Mouse (Mus musculus): Measurements from ENCODE around the gene Slco3a1. TPM values are rescaled to one million over a fixed set of nuclear protein-coding genes. Genes with fewer than 3 reads are reported as not detected.

Gene Slco3a1
- polyA plus RNA-seq, 1 experiment from 2014 or later, result 10.4 TPM

DNA sequence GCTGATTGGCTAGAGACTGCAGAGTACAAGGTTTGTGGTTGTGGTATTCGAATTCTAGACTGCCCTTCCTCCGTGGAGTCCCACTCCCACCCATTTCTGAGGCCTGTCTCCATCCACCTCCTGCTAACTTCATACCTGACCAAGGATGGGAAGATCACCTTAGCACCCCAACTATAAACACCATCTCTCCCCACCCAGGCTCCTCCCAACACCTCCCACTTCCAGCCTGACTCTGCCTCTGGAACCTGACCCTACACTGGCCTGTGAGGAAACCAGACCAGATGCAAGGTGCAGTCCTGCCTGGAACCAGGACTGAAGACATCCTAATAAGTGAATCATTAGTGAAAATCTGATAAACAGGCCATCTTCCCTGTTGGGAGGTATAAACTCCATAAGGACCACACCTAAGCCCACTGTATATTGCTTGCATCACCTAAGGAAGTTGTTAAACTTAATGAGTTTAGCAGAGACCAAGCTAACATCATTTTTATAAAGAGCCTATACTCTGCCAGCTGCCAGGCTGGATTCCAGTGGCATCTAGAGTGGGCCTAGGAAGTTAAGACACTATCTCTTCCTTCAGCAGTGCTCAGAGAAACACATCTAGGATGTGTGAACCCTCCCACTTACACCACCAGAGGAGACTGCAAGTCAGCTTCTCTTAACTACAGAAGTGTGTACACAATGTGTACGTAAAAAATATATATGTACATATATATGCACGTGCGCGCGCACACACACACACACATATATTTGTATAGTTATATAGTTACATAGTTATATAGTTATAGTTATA is 13.5 kb downstream of the Slco3a1 start:
- H3K4me1 ChIP-seq (replicated peaks; ENCODE audit: control insufficient read depth, insufficient read depth, low read length), result no peaks in the 10 kb centered on the region
- no peak overlapping the region for H3K4me2 ChIP-seq (replicated peaks; ENCODE audit: low read depth, low read length)
- no peak for ATAC-seq (ENCODE audit: low FRiP score)
- no peak overlapping the region for H3K27ac ChIP-seq (ENCODE audit: low read depth, low read length)
- no peak overlapping the region for H3K4me3 ChIP-seq (ENCODE audit: low read depth, low read length)
- 95% methylated on average over 7 of the region's 7 CpGs for WGBS
- H3K27me3 ChIP-seq (ENCODE audit: control insufficient read depth, insufficient read depth, low read length), result no peaks in the 10 kb centered on the region
- no peaks in the 10 kb centered on the region for H3K9me3 ChIP-seq (ENCODE audit: control insufficient read depth, low read length)
- no peaks in the 10 kb centered on the region for H3K36me3 ChIP-seq (ENCODE audit: control insufficient read depth, insufficient read depth, low read length)
- H3K9ac ChIP-seq (ENCODE audit: low read depth, low read length), result no peak overlapping the region
- no peak for DNase-seq (ENCODE audit: low spot score)

DNA sequence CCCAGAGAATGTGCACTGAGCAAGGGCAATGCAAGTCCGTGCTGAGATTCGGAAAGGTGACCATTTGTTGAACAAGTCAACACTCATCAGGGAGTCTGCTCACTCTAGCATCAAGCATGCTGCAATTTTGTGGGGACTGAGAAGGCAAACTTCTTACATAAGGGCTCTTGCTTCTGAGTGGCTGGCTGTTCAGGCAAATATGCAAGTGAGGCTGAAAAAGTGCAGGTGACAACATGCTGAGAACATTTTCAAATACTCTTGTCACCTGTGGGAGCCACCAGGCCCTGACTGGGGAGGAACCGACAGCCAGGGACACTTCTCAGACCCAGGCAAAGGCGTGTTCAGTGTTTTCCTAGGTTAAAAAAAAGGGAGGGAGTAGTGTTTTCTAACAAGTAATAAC is 18.4 kb downstream of the Slco3a1 start:
- no peak overlapping the region for H3K9ac ChIP-seq (ENCODE audit: low read depth, low read length)
- no peaks in the 10 kb centered on the region for H3K4me1 ChIP-seq (replicated peaks; ENCODE audit: control insufficient read depth, insufficient read depth, low read length)
- H3K4me3 ChIP-seq (ENCODE audit: low read depth, low read length), result no peak overlapping the region
- no peaks in the 10 kb centered on the region for H3K9me3 ChIP-seq (ENCODE audit: control insufficient read depth, low read length)
- H3K27ac ChIP-seq (ENCODE audit: low read depth, low read length), result no peak overlapping the region
- WGBS, result 80% methylated on average over 4 of the region's 4 CpGs
- ATAC-seq (ENCODE audit: low FRiP score) (no peak), DNase-seq (ENCODE audit: low spot score) (no peak)
- H3K36me3 ChIP-seq (ENCODE audit: control insufficient read depth, insufficient read depth, low read length), result no peaks in the 10 kb centered on the region
- H3K27me3 ChIP-seq (ENCODE audit: control insufficient read depth, insufficient read depth, low read length), result no peaks in the 10 kb centered on the region
- H3K4me2 ChIP-seq (replicated peaks; ENCODE audit: low read depth, low read length), result no peak overlapping the region

DNA sequence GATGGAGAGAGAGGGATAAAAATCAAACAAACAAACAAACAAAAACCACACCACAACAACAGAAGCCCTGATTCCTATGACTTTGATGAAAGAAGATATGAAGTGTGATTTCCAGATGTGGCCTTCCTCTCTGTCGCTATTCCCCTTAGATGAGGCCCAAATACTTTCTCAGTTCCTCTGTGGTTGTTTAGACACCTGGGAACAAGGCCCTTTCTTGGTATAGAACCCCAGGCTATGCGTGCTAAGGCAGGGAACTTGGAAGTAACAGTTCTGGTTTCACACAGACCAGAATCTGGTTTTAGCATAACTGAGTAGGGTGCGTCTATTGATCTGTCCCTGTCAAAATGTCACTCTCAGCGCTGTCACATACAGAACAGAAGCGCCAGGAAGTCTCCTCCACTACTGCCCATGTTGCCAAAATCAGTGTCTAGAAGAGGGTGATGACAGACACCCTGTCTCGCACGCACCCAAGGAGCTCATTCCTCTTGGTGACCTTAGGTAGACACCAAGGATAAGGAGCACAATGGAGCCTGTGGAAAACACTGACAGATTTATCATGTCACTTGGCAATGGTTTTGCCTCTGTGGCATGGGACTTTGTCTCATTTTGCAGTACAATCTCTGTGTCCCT is 23.0 kb downstream of the Slco3a1 start:
- Histone ChIP-seq H3K4me1 (replicated peaks; ENCODE audit: control insufficient read depth, insufficient read depth, low read length) (no peaks in the 10 kb centered on the region), H3K9ac (ENCODE audit: low read depth, low read length) (no peak overlapping the region), H3K27me3 (ENCODE audit: control insufficient read depth, insufficient read depth, low read length) (no peaks in the 10 kb centered on the region), H3K4me2 (replicated peaks; ENCODE audit: low read depth, low read length) (no peak overlapping the region), H3K36me3 (ENCODE audit: control insufficient read depth, insufficient read depth, low read length) (no peaks in the 10 kb centered on the region), H3K4me3 (ENCODE audit: low read depth, low read length) (no peak overlapping the region), H3K27ac (ENCODE audit: low read depth, low read length) (no peak overlapping the region), H3K9me3 (ENCODE audit: control insufficient read depth, low read length) (no peaks in the 10 kb centered on the region)
- ATAC-seq (ENCODE audit: low FRiP score) (no peak), DNase-seq (ENCODE audit: low spot score) (no peak)
- WGBS, result 84% methylated on average over 7 of the region's 7 CpGs

DNA sequence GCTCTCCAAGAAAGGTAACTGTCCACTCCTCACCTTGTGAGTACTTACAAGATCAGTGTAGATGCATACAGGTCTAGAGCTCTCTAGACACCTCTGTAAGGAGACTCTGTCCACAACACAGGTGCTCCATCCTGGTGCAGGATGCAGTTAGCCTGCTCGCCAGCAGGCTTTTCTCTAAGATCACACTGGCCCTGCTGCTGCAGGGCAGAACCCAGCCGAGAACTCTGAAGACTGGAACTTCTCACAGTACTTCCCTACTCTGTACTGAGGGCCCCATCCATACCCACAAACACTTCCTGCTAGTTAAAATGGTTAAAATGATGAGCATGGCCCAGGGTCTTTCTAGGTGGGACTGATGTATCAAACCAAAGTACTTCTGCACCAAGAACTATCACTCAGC is 24.7 kb downstream of the Slco3a1 start:
- Histone ChIP-seq H3K36me3 (ENCODE audit: control insufficient read depth, insufficient read depth, low read length) (no peaks in the 10 kb centered on the region), H3K9me3 (ENCODE audit: control insufficient read depth, low read length) (no peaks in the 10 kb centered on the region), H3K4me3 (ENCODE audit: low read depth, low read length) (no peak overlapping the region), H3K27ac (ENCODE audit: low read depth, low read length) (no peak overlapping the region), H3K4me2 (replicated peaks; ENCODE audit: low read depth, low read length) (no peak overlapping the region), H3K4me1 (replicated peaks; ENCODE audit: control insufficient read depth, insufficient read depth, low read length) (no peaks in the 10 kb centered on the region), H3K9ac (ENCODE audit: low read depth, low read length) (no peak overlapping the region), H3K27me3 (ENCODE audit: control insufficient read depth, insufficient read depth, low read length) (no peaks in the 10 kb centered on the region; the same call in 1 of the 2 replicates)
- DNase-seq (ENCODE audit: low spot score) (no peak), ATAC-seq (ENCODE audit: low FRiP score) (no peak)
- 75% methylated on average over 2 of the region's 2 CpGs for WGBS

DNA sequence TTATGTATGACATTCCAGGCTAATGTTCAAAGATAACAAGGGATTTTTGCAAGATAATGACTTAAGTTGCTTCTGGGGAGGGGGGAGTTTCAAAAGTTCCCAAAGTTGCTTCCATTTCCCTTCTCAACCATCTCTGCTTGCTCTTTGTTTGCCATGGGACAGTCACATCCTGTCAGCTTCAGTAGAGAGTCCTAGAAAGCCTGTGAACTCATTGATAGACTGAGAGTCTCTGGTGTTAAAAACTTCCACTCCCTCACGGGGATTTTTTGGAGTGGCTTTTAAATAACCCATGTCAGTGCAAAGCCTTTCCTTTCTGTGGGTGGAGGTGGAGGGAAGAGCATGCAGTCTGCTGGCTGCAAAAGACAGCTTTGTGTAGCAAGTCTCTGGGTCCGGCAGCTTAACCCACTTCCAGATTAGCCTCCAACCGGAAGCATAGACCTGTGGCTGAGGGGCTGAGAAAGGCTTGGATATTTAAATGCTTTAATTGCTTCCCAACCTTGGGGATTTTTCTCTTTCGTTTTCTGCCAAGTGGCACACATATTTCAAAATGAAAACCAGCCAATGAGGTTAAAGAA is 25.3 kb downstream of the Slco3a1 start:
- Histone ChIP-seq H3K4me3 (ENCODE audit: low read depth, low read length) (no peak overlapping the region), H3K4me1 (replicated peaks; ENCODE audit: control insufficient read depth, insufficient read depth, low read length) (no peaks in the 10 kb centered on the region), H3K4me2 (replicated peaks; ENCODE audit: low read depth, low read length) (no peak overlapping the region), H3K27ac (ENCODE audit: low read depth, low read length) (no peak overlapping the region), H3K27me3 (ENCODE audit: control insufficient read depth, insufficient read depth, low read length) (peaks cover 1% of the 10 kb centered on the region; the same call in 1 of the 2 replicates), H3K36me3 (ENCODE audit: control insufficient read depth, insufficient read depth, low read length) (no peaks in the 10 kb centered on the region), H3K9me3 (ENCODE audit: control insufficient read depth, low read length) (no peaks in the 10 kb centered on the region), H3K9ac (ENCODE audit: low read depth, low read length) (no peak overlapping the region)
- no peak for ATAC-seq (ENCODE audit: low FRiP score)
- 71% methylated on average over 4 of the region's 4 CpGs for WGBS
- DNase-seq (ENCODE audit: low spot score), result no peak

DNA sequence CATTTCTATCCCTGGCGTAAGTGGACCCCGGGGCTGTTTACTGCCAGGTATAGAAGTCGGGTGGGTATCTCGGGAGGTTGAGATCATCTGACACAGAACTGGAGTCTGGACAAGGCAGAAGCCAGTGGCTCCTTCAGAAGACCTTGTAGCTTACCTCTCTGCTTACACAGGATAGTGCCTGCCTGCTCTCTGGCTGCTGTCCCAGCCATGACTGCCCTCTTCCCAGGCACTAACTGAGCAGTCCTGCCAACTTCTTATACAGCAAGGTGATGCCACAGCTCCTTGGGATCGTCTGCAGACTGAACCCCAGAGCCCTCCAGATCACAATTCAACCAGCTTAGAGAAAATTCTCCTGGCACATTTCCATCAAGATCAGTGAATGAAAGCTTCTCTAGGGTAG is 26.4 kb downstream of the Slco3a1 start:
- Histone ChIP-seq H3K9me3 (ENCODE audit: control insufficient read depth, low read length) (no peaks in the 10 kb centered on the region), H3K4me1 (replicated peaks; ENCODE audit: control insufficient read depth, insufficient read depth, low read length) (0 out of 2 replicates have a peak, but pooled peaks cover under 1% of the 10 kb centered on the region), H3K4me2 (replicated peaks; ENCODE audit: low read depth, low read length) (no peak overlapping the region), H3K27me3 (ENCODE audit: control insufficient read depth, insufficient read depth, low read length) (peaks cover 4% of the 10 kb centered on the region; the same call in 1 of the 2 replicates), H3K27ac (ENCODE audit: low read depth, low read length) (no peak overlapping the region), H3K36me3 (ENCODE audit: control insufficient read depth, insufficient read depth, low read length) (no peaks in the 10 kb centered on the region), H3K4me3 (ENCODE audit: low read depth, low read length) (no peak overlapping the region), H3K9ac (ENCODE audit: low read depth, low read length) (no peak overlapping the region)
- no peak for ATAC-seq (ENCODE audit: low FRiP score)
- 86% methylated on average over 5 of the region's 5 CpGs for WGBS
- no peak for DNase-seq (ENCODE audit: low spot score)

DNA sequence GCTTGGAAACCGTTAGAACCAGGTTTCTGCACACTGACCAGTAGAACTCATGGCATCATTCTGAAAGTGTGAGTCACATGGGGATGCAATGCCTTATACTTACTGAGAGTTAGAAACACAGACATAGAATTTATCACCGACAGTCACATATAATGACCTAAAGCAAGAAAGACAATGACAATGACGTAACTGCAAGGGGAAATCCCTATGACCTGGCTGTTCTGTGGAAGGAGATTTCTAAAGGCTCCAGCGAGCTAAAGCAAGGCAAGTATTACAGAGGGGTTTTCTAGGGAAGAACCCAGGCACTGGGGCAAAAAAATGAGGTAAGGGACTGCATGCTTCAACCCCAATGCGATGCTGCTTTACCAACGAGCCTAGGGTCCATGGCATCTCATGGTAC is 26.9 kb downstream of the Slco3a1 start:
- H3K4me3 ChIP-seq (ENCODE audit: low read depth, low read length), result no peak overlapping the region
- ATAC-seq (ENCODE audit: low FRiP score), result no peak
- no peak for DNase-seq (ENCODE audit: low spot score)
- peaks cover 4% of the 10 kb centered on the region; the same call in 1 of the 2 replicates for H3K27me3 ChIP-seq (ENCODE audit: control insufficient read depth, insufficient read depth, low read length)
- 0 out of 2 replicates have a peak, but pooled peaks cover 2% of the 10 kb centered on the region for H3K4me1 ChIP-seq (replicated peaks; ENCODE audit: control insufficient read depth, insufficient read depth, low read length)
- H3K27ac ChIP-seq (ENCODE audit: low read depth, low read length), result no peak overlapping the region
- no peaks in the 10 kb centered on the region for H3K36me3 ChIP-seq (ENCODE audit: control insufficient read depth, insufficient read depth, low read length)
- whole genome bisulfite sequencing, result 82% methylated on average over 6 of the region's 6 CpGs
- H3K4me2 ChIP-seq (replicated peaks; ENCODE audit: low read depth, low read length), result no peak overlapping the region
- H3K9ac ChIP-seq (ENCODE audit: low read depth, low read length), result no peak overlapping the region
- H3K9me3 ChIP-seq (ENCODE audit: control insufficient read depth, low read length), result no peaks in the 10 kb centered on the region

DNA sequence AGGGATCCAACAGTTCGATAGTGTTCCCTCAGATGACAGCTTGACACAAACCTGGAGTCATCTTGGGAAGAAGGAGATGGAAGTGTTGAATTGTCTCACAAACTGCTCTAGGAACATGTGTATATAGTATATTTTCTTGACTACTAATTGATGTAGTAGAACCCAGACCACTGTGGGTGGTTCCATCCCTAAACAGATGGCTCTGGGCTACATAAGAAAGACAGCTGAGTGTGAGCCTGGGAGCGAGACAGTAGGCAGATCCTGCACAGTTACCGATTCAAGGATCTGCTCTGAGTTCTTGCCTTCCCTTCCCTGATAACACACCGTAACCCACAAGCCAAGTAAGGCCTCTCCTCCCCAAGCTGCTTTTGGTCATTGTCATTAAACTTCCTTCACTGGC is 28.6 kb downstream of the Slco3a1 start:
- Histone ChIP-seq H3K4me1 (replicated peaks; ENCODE audit: control insufficient read depth, insufficient read depth, low read length) (0 out of 2 replicates have a peak, but pooled peaks cover 2% of the 10 kb centered on the region), H3K4me3 (ENCODE audit: low read depth, low read length) (no peak overlapping the region), H3K9me3 (ENCODE audit: control insufficient read depth, low read length) (no peaks in the 10 kb centered on the region), H3K27me3 (ENCODE audit: control insufficient read depth, insufficient read depth, low read length) (peaks cover 4% of the 10 kb centered on the region; the same call in 1 of the 2 replicates), H3K36me3 (ENCODE audit: control insufficient read depth, insufficient read depth, low read length) (no peaks in the 10 kb centered on the region), H3K9ac (ENCODE audit: low read depth, low read length) (no peak overlapping the region), H3K4me2 (replicated peaks; ENCODE audit: low read depth, low read length) (no peak overlapping the region), H3K27ac (ENCODE audit: low read depth, low read length) (no peak overlapping the region)
- ATAC-seq (ENCODE audit: low FRiP score) (no peak), DNase-seq (ENCODE audit: low spot score) (no peak)
- 97% methylated on average over 4 of the region's 4 CpGs for WGBS

Data from hindbrain, embryonic 11.5 days (tissue).